Mouse (Mus musculus): ENCODE results near the gene Srrm1.

The Srrm1 gene

GRCm38 (mm10) chr4:135353066-135353793 lies at the start of gene Srrm1:
Gene Srrm1 (minus strand): TSS chr4:135353321.
- DNase-seq (ENCODE audit: extremely low spot score, low read depth, low spot score) = peak; percentile 93

GRCm38 (mm10) chr4:135401881-135402280 lies 48.8 kb upstream of the Srrm1 start:
- no peak for DNase-seq (ENCODE audit: extremely low spot score, low read depth, low spot score)

GRCm38 (mm10) chr4:135397991-135398390 lies 44.9 kb upstream of the Srrm1 start, which contains the start of gene Ncmap:
Gene Ncmap (minus strand): TSS chr4:135398227.
- no peak for DNase-seq (ENCODE audit: extremely low spot score, low read depth, low spot score)

GRCm38 (mm10) chr4:135397551-135397950 lies 44.4 kb upstream of the Srrm1 start:
- no peak for DNase-seq (ENCODE audit: extremely low spot score, low read depth, low spot score)

GRCm38 (mm10) chr4:135396303-135396702 lies 43.2 kb upstream of the Srrm1 start:
- DNase-seq (ENCODE audit: extremely low spot score, low read depth, low spot score) = no peak

GRCm38 (mm10) chr4:135395375-135395774 lies 42.3 kb upstream of the Srrm1 start:
- no peak for DNase-seq (ENCODE audit: extremely low spot score, low read depth, low spot score)

GRCm38 (mm10) chr4:135394666-135395065 lies 41.5 kb upstream of the Srrm1 start:
- no peak for DNase-seq (ENCODE audit: extremely low spot score, low read depth, low spot score)

- no peak for DNase-seq (ENCODE audit: extremely low spot score, low read depth, low spot score)
Measured at GRCm38 (mm10) chr4:135393381-135393780, 40.3 kb upstream of the Srrm1 start.

GRCm38 (mm10) chr4:135392801-135393200 lies 39.7 kb upstream of the Srrm1 start:
- no peak for DNase-seq (ENCODE audit: extremely low spot score, low read depth, low spot score)

- DNase-seq (ENCODE audit: extremely low spot score, low read depth, low spot score) = no peak
Measured at GRCm38 (mm10) chr4:135391014-135391413, 37.9 kb upstream of the Srrm1 start.

- no peak for DNase-seq (ENCODE audit: extremely low spot score, low read depth, low spot score)
Measured at GRCm38 (mm10) chr4:135385614-135386013, 32.5 kb upstream of the Srrm1 start.

GRCm38 (mm10) chr4:135382316-135382715 lies 29.2 kb upstream of the Srrm1 start:
- DNase-seq (ENCODE audit: extremely low spot score, low read depth, low spot score) = peak; percentile 77

GRCm38 (mm10) chr4:135381355-135381754 lies 28.2 kb upstream of the Srrm1 start:
- no peak for DNase-seq (ENCODE audit: extremely low spot score, low read depth, low spot score)

- no peak for DNase-seq (ENCODE audit: extremely low spot score, low read depth, low spot score)
Measured at GRCm38 (mm10) chr4:135377241-135377640, 24.1 kb upstream of the Srrm1 start.

- no peak for DNase-seq (ENCODE audit: extremely low spot score, low read depth, low spot score)
Measured at GRCm38 (mm10) chr4:135375444-135375843, 22.3 kb upstream of the Srrm1 start.

GRCm38 (mm10) chr4:135373299-135373698 lies 20.2 kb upstream of the Srrm1 start:
- DNase-seq (ENCODE audit: extremely low spot score, low read depth, low spot score) = no peak

GRCm38 (mm10) chr4:135370372-135370771 lies 17.3 kb upstream of the Srrm1 start:
- no peak for DNase-seq (ENCODE audit: extremely low spot score, low read depth, low spot score)

- no peak for DNase-seq (ENCODE audit: extremely low spot score, low read depth, low spot score)
Measured at GRCm38 (mm10) chr4:135362828-135363227, 9.7 kb upstream of the Srrm1 start.

- DNase-seq (ENCODE audit: extremely low spot score, low read depth, low spot score) = no peak
Measured at GRCm38 (mm10) chr4:135361722-135362121, 8.6 kb upstream of the Srrm1 start.

- no peak for DNase-seq (ENCODE audit: extremely low spot score, low read depth, low spot score)
Measured at GRCm38 (mm10) chr4:135358736-135359135, 5.6 kb upstream of the Srrm1 start.

- no peak for DNase-seq (ENCODE audit: extremely low spot score, low read depth, low spot score)
Measured at GRCm38 (mm10) chr4:135357221-135357920, 4.2 kb upstream of the Srrm1 start.

- DNase-seq (ENCODE audit: extremely low spot score, low read depth, low spot score) = no peak
Measured at GRCm38 (mm10) chr4:135355886-135356550, 2.9 kb upstream of the Srrm1 start.

All from hindlimb bud, embryonic 11.5 days (tissue).